ENCODE assay signal across 12 mouse cellular contexts in genomic region chr9:43179614-43180013, GRCm38 (mm10). TPM values are rescaled to one million over a fixed set of nuclear protein-coding genes. Genes with fewer than 3 reads are reported as not detected.
DNase-seq lines count a peak whose midpoint lies in the region; TF ChIP-seq lines count a peak whose summit lies in the region.
"Had no signal": no experiment of that assay in that cellular context is flagged by ENCODE, and none has a peak within 500 bp of the region (broad histone marks: within the 10 kb centered on the region; RNA-seq: fewer than 3 reads in every experiment).

No protein-coding gene starts in this region.

- H3K79me2 ChIP-seq in heart, adult 2 months (replicated peaks; ENCODE audit: control insufficient read depth, insufficient read depth, low read length): no peaks in the 10 kb centered on the region

- no peak overlapping the region for H3K4me3 ChIP-seq in heart, adult 2 months
- H3K4me3 ChIP-seq: limb, embryonic 15.5 days had no signal

- no peak for TF ChIP-seq EP300 in heart, adult 2 months (IDR thresholded peaks at IDR 0.05; ENCODE audit: insufficient read depth, low read depth, low read length)

- TF ChIP-seq CTCF in heart, adult 2 months (IDR thresholded peaks at IDR 0.05): no peak

- H3K4me1 ChIP-seq in heart, adult 2 months (ENCODE audit: control insufficient read depth, insufficient read depth, low read length): no peaks in the 10 kb centered on the region; the same call in 1 of the 2 replicates

- peak; percentile 15 for DNase-seq in adrenal gland, adult 2 months
- DNase-seq in adrenal gland, postnatal 4 days (ENCODE audit: low spot score in 2 of 2): no peak
- peak; percentile 24 for DNase-seq in left cerebral cortex, postnatal 4 days
- no peak for DNase-seq in left cerebral cortex, adult 9 months (ENCODE audit: low spot score in 2 of 2)
- peak; percentile 23 to 36 for DNase-seq in heart, adult 2 months
- peak; percentile 55 to 67 for DNase-seq in kidney, postnatal 4 days
- DNase-seq in layer of hippocampus, adult 9-11 months: no peak
- no peak for DNase-seq in left cerebral cortex, postnatal 25 days (ENCODE audit: low spot score in 2 of 2)
- DNase-seq: thymus, postnatal 4 days had no signal

- no peak overlapping the region for H3K27ac ChIP-seq in heart, adult 2 months
- H3K27ac ChIP-seq: limb, embryonic 15.5 days had no signal

- TF ChIP-seq POLR2A in heart, adult 2 months (IDR thresholded peaks at IDR 0.05; ENCODE audit: insufficient read depth, low read depth, low read length): no peak

- 21% methylated on average over 5 of the region's 5 CpGs for WGBS in heart, adult 2 months

- H3K27me3 ChIP-seq in heart, adult 2 months (ENCODE audit: control insufficient read depth, insufficient read depth, low read length): no peaks in the 10 kb centered on the region
- H3K27me3 ChIP-seq: limb, embryonic 15.5 days had no signal

- H3K9ac ChIP-seq in heart, adult 2 months (ENCODE audit: low read depth, low read length): no peak overlapping the region
- H3K9ac ChIP-seq: limb, embryonic 15.5 days had no signal

- intact Hi-C loops in left cerebral cortex, postnatal 4 days (cut with DNase I): no loop called here
- intact Hi-C loops in heart, adult 2 months (cut with DNase I): no loop called here
- intact Hi-C loops in left cerebral cortex, postnatal 25 days (cut with DNase I): no loop called here

- no peaks in the 10 kb centered on the region for H3K36me3 ChIP-seq in heart, adult 2 months (ENCODE audit: control insufficient read depth, insufficient read depth, low read length)
- H3K36me3 ChIP-seq: limb, embryonic 15.5 days had no signal

RNA-seq across cellular contexts. Expression of gene Pou2f3, which starts 30.6 kb away (rescaled TPM):
- not detected for total RNA-seq in adrenal gland, adult 2 months (2021)
- 0.03 TPM in 1 of 2 replicates, not detected in the other for polyA plus RNA-seq in adrenal gland, adult 2 months (2012; rRNA removed)
- under 1 TPM in 1 of 2 experiments, not detected in 1; 0.14 TPM for total RNA-seq in adrenal gland, postnatal 4 days (2021)
- not detected for total RNA-seq in left cerebral cortex, postnatal 4 days (2021)
- total RNA-seq in heart, adult 2 months (2021): not detected
- 0.14 and 0.23 TPM in 2 replicates for polyA plus RNA-seq in heart, adult 2 months (2012; rRNA removed)
- total RNA-seq in left cerebral cortex, postnatal 25 days (2021): under 1 TPM in 1 of 2 experiments, not detected in 1; 0.30 TPM
- total RNA-seq: MEL had no signal
- polyA plus RNA-seq: midbrain, postnatal 0 days had no signal

Comparison
In these comparisons a context has a peak if more than half of its experiments do, and no peak if none do; other contexts are left out.
1. DNase-seq: peak in adrenal gland, adult 2 months (single experiment), left cerebral cortex, postnatal 4 days (single experiment), heart, adult 2 months (2 of 2) and kidney, postnatal 4 days (2 of 2); none in adrenal gland, postnatal 4 days (0 of 2), left cerebral cortex, adult 9 months (0 of 2), layer of hippocampus, adult 9-11 months (single experiment) and left cerebral cortex, postnatal 25 days (0 of 2).